Mouse (Mus musculus) heart, embryonic 13.5 days (tissue): ENCODE measurements around the gene Slc25a54. TPM values are rescaled to one million over a fixed set of nuclear protein-coding genes. Genes with fewer than 3 reads are reported as not detected.

ENCODE experiments used
- ATAC-seq: fragments of 200-750 bp; cut with Nextera tagmentation; 2 replicates; pipeline ENCODE4 v1.8.0; 2017; ENCODE audit warnings: moderate TSS enrichment; ENCODE audit not compliant: insufficient number of reproducible peaks, low FRiP score, low TSS enrichment; ENCODE audit errors: extremely low read depth
- H3K27ac ChIP-seq: fragments of 300-500 bp; sonication (generic); replicated peaks from 2 replicates; pipeline ENCODE4 v1.5.1; 2015; ENCODE audit warnings: moderate library complexity, mild to moderate bottlenecking, inconsistent platforms
- H3K27me3 ChIP-seq: fragments of 300-500 bp; sonication (generic); replicated peaks from 2 replicates; pipeline ENCODE4 v1.6.1; 2015; ENCODE audit warnings: mild to moderate bottlenecking, inconsistent platforms
- H3K36me3 ChIP-seq: fragments of 300-500 bp; sonication (generic); 2 replicates; pipeline ENCODE4 v1.6.1; 2015; ENCODE audit warnings: mild to moderate bottlenecking, inconsistent platforms
- H3K4me1 ChIP-seq: fragments of 300-500 bp; sonication (generic); 2 replicates; pipeline ENCODE4 v1.6.1; 2015; ENCODE audit warnings: inconsistent platforms
- H3K4me2 ChIP-seq: fragments of 300-500 bp; sonication (generic); 2 replicates; pipeline ENCODE4 v1.6.1; 2015; ENCODE audit warnings: inconsistent platforms, mild to moderate bottlenecking, moderate library complexity
- H3K4me3 ChIP-seq: fragments of 300-500 bp; sonication (generic); 2 replicates; pipeline ENCODE4 v1.5.1; 2015; ENCODE audit warnings: moderate library complexity, mild to moderate bottlenecking, inconsistent platforms
- H3K9ac ChIP-seq: fragments of 300-500 bp; sonication (generic); 2 replicates; pipeline ENCODE4 v1.6.1; 2015; ENCODE audit warnings: inconsistent platforms, mild to moderate bottlenecking, moderate library complexity
- H3K9me3 ChIP-seq: fragments of 300-500 bp; sonication (generic); 2 replicates; pipeline ENCODE4 v1.6.1; 2016; ENCODE audit warnings: inconsistent platforms
- WGBS: fragments of 180-500 bp; shearing (Covaris S2); methylation state at CpG from one replicate; pipeline ENCODE4 v1.1.7; 2015; ENCODE audit warnings: mixed read lengths; 5-methylcytosine and 5-hydroxymethylcytosine counted together
- polyA plus RNA-seq: library from polyadenylated mRNA; unstranded; fragments of >200 nt; fragmentation: Nextera tagmentation; extraction: Ambion mirVana; gene quantifications from 2 replicates; pipeline ENCODE4 v1.2.1, GENCODE M21; 2015

The Slc25a54 gene
- polyA plus RNA-seq, 1 experiment from 2014 or later: not detected

DNA sequence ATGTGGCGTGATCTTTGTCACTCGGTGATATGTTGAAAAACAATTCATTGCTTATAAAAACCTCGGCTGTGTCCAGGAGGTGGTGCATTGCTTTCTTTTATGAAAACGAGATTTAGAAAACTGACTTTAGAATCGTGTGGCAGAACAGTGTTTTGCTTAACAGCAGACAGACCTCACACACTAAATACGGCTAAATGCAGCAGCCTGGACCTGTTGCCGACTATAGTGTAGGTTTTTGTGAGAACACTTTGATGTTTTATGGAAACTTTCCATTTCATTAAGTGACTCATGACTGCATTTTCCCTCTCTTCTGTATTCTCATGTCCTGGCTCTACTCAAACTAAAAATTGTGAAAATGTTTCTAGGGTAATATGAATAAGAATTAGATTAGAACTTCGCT, 20.4 kb upstream of the Slc25a54 start:
- WGBS: 62% methylated on average over 8 of the region's 8 CpGs
- Histone ChIP-seq H3K4me3 (no peak overlapping the region), H3K27ac (no peak overlapping the region), H3K36me3 (no peaks in the 10 kb centered on the region), H3K9ac (no peak overlapping the region), H3K27me3 (no peaks in the 10 kb centered on the region), H3K9me3 (no peaks in the 10 kb centered on the region), H3K4me2 (no peak overlapping the region), H3K4me1 (no peaks in the 10 kb centered on the region)
- no peak for ATAC-seq

GRCm38 (mm10) chr3:109062391-109062790, 17.9 kb upstream of the Slc25a54 start:
- Histone ChIP-seq H3K36me3 (no peaks in the 10 kb centered on the region), H3K4me3 (no peak overlapping the region), H3K9me3 (no peaks in the 10 kb centered on the region), H3K4me1 (no peaks in the 10 kb centered on the region), H3K4me2 (no peak overlapping the region), H3K27me3 (no peaks in the 10 kb centered on the region), H3K27ac (no peak overlapping the region), H3K9ac (no peak overlapping the region)
- WGBS: 67% methylated on average over 7 of the region's 7 CpGs
- no peak for ATAC-seq

GRCm38 (mm10) chr3:109062989-109063388, 17.3 kb upstream of the Slc25a54 start:
- H3K4me3 ChIP-seq: no peak overlapping the region
- no peaks in the 10 kb centered on the region for H3K9me3 ChIP-seq
- H3K4me1 ChIP-seq: no peaks in the 10 kb centered on the region
- no peak overlapping the region for H3K9ac ChIP-seq
- no peak for ATAC-seq
- no peaks in the 10 kb centered on the region for H3K27me3 ChIP-seq
- WGBS: 2% methylated on average over 6 of the region's 6 CpGs
- no peak overlapping the region for H3K4me2 ChIP-seq
- H3K27ac ChIP-seq: no peak overlapping the region
- H3K36me3 ChIP-seq: no peaks in the 10 kb centered on the region

- no peaks in the 10 kb centered on the region for H3K9me3 ChIP-seq
- H3K9ac ChIP-seq: no peak overlapping the region
- no peak for ATAC-seq
- no peak overlapping the region for H3K27ac ChIP-seq
- no peaks in the 10 kb centered on the region for H3K36me3 ChIP-seq
- WGBS: 84% methylated on average over 2 of the region's 2 CpGs
- no peaks in the 10 kb centered on the region for H3K4me1 ChIP-seq
- H3K27me3 ChIP-seq: no peaks in the 10 kb centered on the region
- no peak overlapping the region for H3K4me2 ChIP-seq
- no peak overlapping the region for H3K4me3 ChIP-seq
These were observed 4.1 kb downstream of the Slc25a54 start for GRCm38 (mm10) chr3:109084418-109084817.

GRCm38 (mm10) chr3:109088460-109088859, 8.2 kb downstream of the Slc25a54 start:
- no peaks in the 10 kb centered on the region for H3K36me3 ChIP-seq
- no peaks in the 10 kb centered on the region for H3K9me3 ChIP-seq
- no peak overlapping the region for H3K4me2 ChIP-seq
- 17% methylated on average over 2 of the region's 2 CpGs for WGBS
- ATAC-seq: no peak
- H3K9ac ChIP-seq: no peak overlapping the region
- no peaks in the 10 kb centered on the region for H3K27me3 ChIP-seq
- H3K4me3 ChIP-seq: no peak overlapping the region
- H3K4me1 ChIP-seq: no peaks in the 10 kb centered on the region
- H3K27ac ChIP-seq: no peak overlapping the region

GRCm38 (mm10) chr3:109104702-109105101, 24.4 kb downstream of the Slc25a54 start:
- no peak for ATAC-seq
- 55% methylated on average over 8 of the region's 8 CpGs for WGBS
- Histone ChIP-seq H3K4me3 (no peak overlapping the region), H3K36me3 (no peaks in the 10 kb centered on the region), H3K9me3 (no peaks in the 10 kb centered on the region), H3K4me1 (no peaks in the 10 kb centered on the region), H3K9ac (no peak overlapping the region), H3K27ac (no peak overlapping the region), H3K27me3 (no peaks in the 10 kb centered on the region), H3K4me2 (no peak overlapping the region)

DNA sequence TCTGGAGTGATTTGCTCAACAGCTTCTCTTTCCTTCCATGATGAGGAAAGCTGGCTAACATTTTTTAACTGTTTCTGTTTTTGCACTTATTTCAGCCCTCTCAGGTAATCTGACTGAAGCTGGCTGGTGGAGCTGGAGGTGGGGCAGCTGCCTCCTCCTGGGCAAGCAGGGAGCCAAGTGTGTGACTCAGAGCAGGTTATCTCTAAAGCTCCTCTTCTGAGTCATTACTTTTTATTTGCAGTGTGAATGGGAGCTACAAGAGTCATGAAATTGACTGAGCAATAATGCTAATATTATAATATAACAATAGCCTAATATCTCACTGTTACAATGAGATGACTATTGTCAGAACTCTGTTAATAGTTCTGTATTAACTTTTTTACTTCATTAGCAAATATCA, 36.9 kb downstream of the Slc25a54 start:
- no peak for ATAC-seq
- H3K36me3 ChIP-seq: peaks cover 8% of the 10 kb centered on the region; the same call in 1 of the 2 replicates
- no peak overlapping the region for H3K27ac ChIP-seq
- no peak overlapping the region for H3K4me2 ChIP-seq
- peaks cover 4% of the 10 kb centered on the region; the same call in 1 of the 2 replicates for H3K4me1 ChIP-seq
- peaks cover 14% of the 10 kb centered on the region for H3K9me3 ChIP-seq
- no peak overlapping the region for H3K4me3 ChIP-seq
- H3K27me3 ChIP-seq: no peaks in the 10 kb centered on the region
- no peak overlapping the region for H3K9ac ChIP-seq

DNA sequence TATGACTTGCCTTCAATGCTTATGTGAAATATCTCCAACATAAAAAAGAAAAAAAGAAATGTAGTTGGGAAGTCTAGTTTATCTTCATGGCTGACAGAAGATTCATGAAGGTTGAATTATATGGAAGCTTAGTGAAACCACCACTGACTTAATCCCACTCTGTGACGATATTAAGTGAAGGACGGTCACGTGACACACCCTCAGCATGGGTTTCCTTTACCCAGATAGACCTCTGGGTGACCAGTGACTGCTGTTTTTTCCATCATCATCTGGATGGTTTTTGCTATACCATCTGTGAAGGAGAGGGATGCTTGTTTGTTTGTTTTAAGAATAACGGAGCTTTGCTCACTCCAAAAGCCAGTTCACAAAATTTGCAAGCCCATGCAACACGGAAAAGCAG, 39.3 kb downstream of the Slc25a54 start:
- H3K4me3 ChIP-seq: no peak overlapping the region
- 82% methylated on average over 5 of the region's 5 CpGs for WGBS
- no peak overlapping the region for H3K27ac ChIP-seq
- H3K4me2 ChIP-seq: no peak overlapping the region
- no peaks in the 10 kb centered on the region for H3K27me3 ChIP-seq
- no peak overlapping the region for H3K9ac ChIP-seq
- no peak for ATAC-seq
- peaks cover 19% of the 10 kb centered on the region for H3K4me1 ChIP-seq
- H3K36me3 ChIP-seq: peaks cover 8% of the 10 kb centered on the region; the same call in 1 of the 2 replicates
- no peaks in the 10 kb centered on the region; the same call in 1 of the 2 replicates for H3K9me3 ChIP-seq

GRCm38 (mm10) chr3:109119973-109120372, 39.7 kb downstream of the Slc25a54 start:
- H3K9ac ChIP-seq: no peak overlapping the region
- H3K9me3 ChIP-seq: no peaks in the 10 kb centered on the region; the same call in 1 of the 2 replicates
- H3K27me3 ChIP-seq: no peaks in the 10 kb centered on the region
- peaks cover 22% of the 10 kb centered on the region for H3K4me1 ChIP-seq
- no peak overlapping the region for H3K4me2 ChIP-seq
- 76% methylated on average over 5 of the region's 5 CpGs for WGBS
- peaks cover 8% of the 10 kb centered on the region; the same call in 1 of the 2 replicates for H3K36me3 ChIP-seq
- no peak overlapping the region for H3K4me3 ChIP-seq
- H3K27ac ChIP-seq: no peak overlapping the region
- no peak for ATAC-seq

GRCm38 (mm10) chr3:109122641-109123530, 42.6 kb downstream of the Slc25a54 start, which contains the start of gene Slc25a24:
Gene Slc25a24 (plus strand): TSS chr3:109123149.
- peak within 1 kb of the TSS; percentile 82 for H3K27ac ChIP-seq
- peak within 1 kb of the TSS; percentile 72 for H3K4me2 ChIP-seq
- peak within 1 kb of the TSS; percentile 89 for H3K9ac ChIP-seq
- no peaks in the 10 kb centered on the region for H3K9me3 ChIP-seq
- peak within 1 kb of the TSS; percentile 60 for H3K4me3 ChIP-seq
- H3K27me3 ChIP-seq: no peaks in the 10 kb centered on the region
- H3K36me3 ChIP-seq: peaks cover 22% of the 10 kb centered on the region
- peaks cover 34% of the 10 kb centered on the region for H3K4me1 ChIP-seq
- ATAC-seq: peak; percentile 69
- 1% methylated on average over 30 of the region's 49 CpGs for WGBS

GRCm38 (mm10) chr3:109123531-109123981, 43.3 kb downstream of the Slc25a54 start:
- Histone ChIP-seq H3K36me3 (peaks cover 23% of the 10 kb centered on the region), H3K27me3 (no peaks in the 10 kb centered on the region), H3K4me3 (peak overlapping the region; percentile 60), H3K9ac (peak overlapping the region; percentile 89), H3K4me1 (peaks cover 34% of the 10 kb centered on the region), H3K27ac (peak overlapping the region; percentile 82), H3K4me2 (peak overlapping the region; percentile 72), H3K9me3 (no peaks in the 10 kb centered on the region)
- ATAC-seq: no peak
- WGBS: 2% methylated on average over 8 of the region's 8 CpGs
